Mouse (Mus musculus) retina, postnatal 1 day (tissue): ENCODE results near the gene Trio.
"Not testable (repeated sequence)": the region's sequence is repeated elsewhere in the genome, so short reads cannot be mapped to it uniquely, and the experiment has no call there.

ENCODE experiments used
- DNase-seq: peaks from one replicate; pipeline ENCODE4 v3.0.0-alpha.2; 2012

Gene Trio

DNA sequence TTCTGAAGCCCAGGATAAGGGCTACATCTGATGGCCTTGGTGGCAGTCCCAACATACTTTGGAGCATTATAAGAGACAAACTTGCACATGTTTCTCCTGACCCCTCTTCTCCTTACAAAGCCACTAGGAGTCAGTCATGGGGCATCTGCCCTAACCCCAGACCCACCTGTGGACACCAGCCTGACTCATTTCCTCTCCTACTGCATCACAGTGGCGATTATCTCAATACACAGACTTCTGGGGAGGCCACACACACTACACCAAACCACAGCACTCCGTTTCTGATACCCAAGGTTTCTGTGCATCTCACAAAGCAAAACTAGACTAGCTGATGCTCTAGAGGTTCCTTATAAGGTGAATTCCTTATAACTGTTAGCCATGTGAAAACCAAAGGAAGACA is 153.4 kb downstream of the Trio start:
- no peak for DNase-seq

DNA sequence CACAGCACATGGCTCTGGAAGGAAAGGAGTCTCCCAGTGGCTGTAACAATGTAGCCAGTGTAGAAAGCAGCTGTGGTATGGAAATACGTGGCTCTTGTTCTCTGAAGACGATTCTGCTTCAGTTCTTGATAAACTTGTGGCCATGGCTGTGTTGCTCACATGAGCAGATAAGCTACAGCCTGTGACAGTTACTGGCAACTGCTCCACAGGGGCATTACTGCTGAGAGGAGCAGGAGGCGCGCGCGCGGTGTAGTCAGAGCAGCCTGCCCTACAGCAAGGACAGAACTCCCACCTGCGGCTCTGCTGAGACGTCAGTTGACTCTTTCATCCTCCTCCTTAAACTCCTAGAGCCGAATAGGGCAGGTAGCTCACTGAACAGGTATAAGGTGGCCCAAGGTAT is 153.9 kb downstream of the Trio start:
- DNase-seq = no peak

DNA sequence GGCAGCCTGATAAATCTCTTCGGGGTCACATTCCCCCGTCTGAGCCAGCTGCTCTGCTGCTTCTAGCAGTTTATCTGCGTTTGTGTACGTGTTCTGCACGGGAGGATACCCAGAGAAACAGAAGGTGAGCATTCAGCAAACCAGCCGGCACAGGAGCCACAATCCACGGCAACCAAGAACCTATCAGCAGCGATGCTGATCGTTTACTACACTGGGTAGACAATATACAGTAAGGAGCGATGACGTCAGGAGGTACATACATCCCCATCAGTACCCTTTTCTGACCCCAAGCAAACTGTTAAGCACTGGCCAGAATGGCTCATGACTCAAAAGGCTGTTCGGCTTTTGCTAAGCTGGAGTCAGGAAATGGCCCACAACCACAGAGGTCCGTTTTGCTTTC is 154.4 kb downstream of the Trio start:
- DNase-seq = no peak

DNA sequence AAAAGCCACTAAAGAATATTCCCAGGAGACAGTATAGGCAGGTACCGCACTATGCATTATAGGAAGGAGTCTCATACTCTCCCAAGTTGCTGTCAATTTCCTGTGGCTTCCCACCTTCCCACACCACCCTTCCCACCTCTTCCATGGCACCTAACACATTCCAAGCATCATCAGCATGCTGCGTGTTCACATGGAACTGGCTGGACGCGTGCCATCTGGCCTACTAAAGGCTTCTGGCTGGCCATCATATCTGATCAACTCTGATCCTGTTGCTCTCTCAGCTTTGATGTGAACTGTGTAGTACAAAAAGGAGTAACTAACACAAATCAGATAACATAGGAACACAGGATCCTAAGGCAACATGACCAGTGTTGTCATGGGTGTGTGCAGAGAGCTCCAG is 156.6 kb downstream of the Trio start:
- no peak for DNase-seq

DNA sequence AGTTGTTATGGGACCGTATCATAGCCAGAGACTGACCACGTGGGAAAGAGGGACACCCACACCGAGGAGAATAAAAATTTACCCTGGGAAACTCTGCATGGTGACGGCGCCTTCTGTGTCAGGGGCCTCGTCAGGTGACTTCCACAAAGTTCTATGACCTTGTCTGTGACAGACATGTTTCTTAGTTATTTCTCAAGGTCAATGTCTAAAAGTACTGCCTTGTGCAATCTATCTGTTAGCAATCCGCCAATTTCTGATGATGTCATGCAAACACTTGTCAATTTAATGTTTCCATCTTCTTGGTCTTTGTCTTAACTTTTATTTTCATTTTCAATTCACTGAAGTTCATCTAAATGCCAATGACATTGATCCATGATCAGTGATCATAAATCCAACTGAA is 157.8 kb downstream of the Trio start:
- no peak for DNase-seq

DNA sequence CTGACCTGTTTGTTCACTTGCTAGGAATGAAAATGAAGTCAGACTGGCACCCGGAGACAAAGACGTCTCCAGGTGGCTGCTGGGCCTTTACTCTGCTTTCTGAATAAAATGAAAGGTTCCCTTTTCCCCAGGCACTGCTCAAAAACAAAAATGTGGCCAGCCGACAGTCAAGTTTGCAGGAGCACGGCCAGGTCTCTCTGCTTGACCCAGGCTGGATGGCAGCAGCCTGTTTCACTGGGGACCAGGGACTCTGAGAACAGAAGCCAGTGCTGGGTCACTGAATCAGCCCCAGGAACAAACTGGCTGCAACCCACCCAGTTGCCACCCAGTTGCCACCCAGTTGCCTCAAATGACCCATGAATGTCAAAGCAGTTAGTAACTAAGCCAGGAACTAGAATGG is 159.2 kb downstream of the Trio start:
- DNase-seq = no peak

DNA sequence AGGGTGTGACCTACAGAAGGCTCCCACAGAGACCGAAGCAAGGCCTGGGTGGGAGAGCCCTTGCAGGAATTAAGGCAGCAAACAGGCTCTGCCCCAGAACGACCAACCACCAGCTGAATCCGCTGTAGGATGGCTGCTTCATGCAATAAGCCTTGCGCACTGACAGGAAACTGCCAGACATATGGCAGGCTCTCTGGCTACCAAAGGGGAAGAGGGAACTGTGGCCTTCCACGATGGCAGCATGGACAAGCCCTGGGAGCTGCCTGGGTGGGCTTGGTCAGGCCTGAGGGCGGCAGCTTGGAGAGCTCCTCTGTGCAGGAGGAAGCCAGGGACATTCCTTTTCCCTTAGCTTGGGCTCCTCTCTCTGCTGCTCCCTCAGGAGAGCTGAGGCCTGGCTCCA is 159.6 kb downstream of the Trio start:
- no peak for DNase-seq

DNA sequence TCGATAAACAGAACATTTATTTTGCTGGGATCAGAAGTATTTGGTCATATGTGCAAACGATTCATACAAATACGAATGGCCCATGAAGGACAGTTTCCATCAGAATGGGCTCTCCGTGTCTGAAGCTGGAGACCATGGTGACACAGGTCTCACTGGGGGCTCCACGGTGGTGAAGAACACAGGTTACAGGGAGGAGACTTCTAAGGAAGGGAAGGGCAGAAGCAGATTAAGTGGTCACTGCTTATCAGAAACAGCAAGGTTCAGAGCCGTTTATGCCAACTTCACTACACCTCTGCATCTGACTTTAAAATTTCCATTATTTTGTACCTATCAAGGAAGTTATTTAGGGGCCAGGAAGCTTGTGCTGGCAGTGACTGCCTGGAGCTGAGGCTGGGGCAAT is 161.3 kb downstream of the Trio start:
- DNase-seq = no peak

DNA sequence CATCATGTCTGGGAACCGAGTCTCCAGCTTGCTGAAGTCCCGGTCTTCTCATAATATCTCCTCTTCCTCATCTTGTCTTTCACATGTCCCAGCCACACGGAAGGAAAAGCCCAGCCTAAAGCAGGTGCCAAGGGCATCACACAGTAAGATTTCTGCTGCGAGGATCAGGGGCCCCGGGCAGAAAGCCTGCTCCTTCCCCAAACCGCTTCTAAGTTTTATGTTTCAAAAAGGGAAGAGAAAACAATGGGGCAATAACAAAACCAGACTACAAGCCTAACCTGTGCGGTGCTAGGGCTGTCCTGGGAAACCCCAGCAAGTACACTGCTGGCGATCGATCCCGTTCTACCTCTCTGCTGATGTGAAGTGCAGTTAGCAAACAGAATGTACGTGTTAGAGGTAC is 162.7 kb downstream of the Trio start:
- no peak for DNase-seq

DNA sequence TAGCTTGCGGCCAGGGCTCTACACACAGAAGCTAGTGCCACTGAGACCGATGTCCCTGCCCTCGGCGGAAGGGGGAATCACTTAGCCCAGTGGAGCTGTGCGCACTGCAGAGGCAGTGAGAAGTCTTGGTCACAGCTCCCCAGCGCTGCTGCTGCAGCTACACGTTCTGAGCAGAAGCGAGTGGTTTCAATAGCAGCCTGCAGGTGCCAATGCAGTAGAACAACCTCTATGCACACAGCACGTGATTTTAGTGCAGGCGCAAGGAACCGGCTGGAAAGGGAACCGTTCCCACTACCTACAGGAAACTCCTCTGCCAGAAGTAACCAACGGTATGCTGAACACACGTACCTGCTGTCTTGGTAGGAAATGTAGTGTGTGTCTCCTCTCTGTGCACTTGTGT is 165.2 kb downstream of the Trio start:
- no peak for DNase-seq

DNA sequence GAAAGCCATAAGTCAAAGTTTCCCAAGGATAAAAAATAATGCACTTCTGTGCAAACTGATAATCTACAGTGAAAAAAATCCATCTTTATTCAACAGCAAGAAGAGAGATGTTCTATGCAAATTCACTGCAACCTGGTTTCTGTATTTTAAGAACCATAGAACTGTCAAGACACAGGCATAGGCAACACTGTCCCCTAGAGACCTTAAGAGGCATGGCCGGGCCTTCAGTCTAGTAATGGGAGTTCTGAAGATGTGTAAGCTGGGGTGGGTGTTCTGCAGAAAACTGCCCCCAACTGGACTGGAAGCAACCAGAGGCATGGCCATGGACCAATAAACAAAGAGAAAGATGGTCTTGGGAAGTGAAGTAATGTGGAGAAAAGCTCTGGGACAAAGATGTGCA is 166.1 kb downstream of the Trio start:
- DNase-seq = no peak

DNA sequence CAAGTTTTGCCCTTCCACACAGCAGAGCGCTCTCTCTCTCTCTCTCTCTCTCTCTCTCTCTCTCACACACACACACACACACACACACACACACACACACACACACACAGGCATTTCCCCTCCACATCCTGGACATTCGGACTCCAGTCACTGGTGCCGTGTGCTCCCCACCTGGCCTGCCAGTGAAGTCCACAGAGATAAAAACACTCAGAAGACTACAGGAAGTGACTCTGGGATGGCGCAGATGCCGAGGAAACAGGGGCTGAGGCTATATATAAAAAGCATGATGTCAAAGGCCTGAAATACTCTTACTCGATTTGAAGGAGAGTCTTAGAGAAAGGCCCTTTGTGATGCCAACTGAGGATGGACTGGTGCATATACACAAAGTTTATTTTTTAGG is 166.5 kb downstream of the Trio start:
- no peak for DNase-seq

DNA sequence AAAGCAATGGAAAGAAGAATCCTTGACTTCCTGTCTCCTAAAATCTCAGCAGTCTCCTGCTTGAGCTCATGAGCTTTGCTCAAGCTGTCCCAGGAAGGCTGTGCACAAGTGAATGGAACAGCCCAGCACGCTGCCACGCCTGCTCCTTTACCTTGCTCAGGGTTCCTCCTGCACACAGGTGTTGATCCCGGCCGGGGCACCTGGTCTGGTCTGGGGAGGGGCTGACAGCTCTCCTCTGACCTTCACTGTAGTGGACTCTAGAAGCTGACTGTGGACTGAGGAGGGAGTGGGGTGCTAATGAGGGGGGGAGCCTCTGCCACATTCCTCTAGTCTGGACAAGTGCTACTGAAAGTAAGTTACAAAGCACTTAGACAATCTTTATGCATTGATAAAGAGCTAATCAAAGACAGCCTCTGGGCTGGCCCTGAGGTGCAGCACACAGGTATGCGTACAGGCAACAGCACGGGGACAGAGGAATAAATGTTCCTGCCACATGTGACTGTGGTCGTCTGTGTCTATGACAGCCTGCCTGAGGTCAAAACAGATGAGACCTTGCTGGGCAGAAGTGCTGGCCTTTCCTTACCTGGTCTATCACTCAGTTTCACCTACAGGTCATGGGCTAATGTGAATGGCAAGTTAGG is 167.3 kb downstream of the Trio start:
- DNase-seq = no peak

DNA sequence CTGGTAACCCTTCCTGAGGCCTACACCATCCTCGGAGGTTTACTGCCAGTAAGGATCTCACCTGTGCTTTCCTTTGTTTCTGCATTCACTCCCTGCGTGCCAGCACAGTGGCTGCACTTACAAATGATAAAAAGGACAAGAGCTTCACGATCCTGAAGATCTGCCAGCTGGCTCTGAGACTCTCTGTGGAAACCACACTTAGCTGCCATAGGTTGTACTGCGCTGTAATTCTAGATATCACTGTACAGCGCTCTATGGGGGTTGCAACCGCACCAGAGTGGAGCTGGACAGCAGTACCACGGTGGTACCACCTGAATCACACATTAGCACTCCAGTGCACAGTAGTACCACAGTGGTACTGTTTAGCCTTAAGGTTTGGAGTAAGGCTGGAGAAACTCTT is 168.4 kb downstream of the Trio start:
- DNase-seq = no peak

DNA sequence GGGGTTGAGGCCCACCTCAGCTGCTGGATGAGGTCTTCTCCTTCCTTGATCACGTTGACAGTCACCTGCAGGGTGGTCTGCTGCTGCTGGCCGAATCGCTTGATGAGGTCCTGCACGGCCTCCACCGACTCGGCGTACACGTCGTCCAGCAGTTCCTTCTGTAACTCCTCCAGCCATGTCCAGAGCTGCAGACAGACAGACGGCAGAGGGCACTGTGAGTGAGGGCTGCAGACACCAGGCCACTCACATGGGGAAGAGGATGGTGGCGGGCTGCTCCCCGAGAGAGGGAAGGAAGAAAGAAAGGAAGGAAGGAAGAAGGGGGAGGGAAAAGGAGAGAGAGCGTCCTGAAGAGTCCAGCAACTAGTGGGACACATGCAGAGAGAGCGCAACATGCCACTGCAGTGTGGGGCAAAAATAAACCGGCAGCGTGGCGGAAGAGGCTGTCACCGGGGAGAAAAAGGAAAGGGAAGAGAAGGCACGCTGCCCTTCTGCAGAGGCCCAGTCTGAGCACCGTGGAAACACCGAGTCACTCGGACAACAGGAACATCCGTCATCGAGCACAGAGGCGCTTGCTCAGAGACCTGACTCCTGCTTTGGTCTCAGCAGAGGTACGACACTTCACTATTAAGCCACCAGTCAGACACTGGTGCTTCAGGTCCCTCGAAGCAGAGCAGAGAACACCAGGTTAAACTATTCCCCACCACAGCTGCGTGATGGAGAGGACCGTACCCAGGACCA is 169.4 kb downstream of the Trio start:
- no peak for DNase-seq

DNA sequence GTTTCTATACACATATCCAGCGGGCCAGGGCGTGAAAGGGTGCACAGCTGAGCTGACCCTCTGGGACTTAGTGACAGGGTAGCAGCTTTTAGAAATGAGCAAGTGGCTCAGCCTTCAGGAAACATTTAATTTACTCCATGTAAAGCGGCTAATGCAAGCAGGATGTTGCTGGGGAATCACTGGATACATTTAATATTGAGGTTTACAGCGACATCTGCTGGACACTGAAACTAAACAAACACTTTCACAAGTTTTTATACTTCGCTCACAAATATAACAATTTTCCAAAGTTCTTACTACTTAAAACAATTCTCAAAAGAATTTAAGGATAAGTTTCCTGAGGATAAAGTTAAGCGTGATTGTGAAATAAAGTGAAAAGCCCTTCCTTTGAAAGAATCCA is 174.3 kb downstream of the Trio start:
- DNase-seq = peak; percentile 30

DNA sequence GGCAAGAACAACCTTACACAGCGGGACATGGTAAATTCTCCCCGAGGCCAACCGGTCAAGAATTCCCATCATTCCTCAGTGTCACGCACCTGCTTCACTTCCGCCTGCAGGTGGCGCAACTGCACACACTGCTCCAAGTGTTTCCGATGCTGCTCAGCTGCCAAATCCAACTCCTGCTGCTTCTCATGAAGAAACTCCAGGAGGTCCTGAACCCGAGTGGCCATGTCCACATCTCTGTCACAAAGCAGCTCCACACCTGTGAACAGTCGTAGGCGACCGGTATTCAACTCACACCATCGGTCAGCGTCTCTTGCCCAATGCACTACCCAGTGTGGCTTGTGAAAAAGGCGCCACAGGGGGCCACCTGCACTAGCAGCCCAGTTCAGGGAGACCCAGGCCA is 174.7 kb downstream of the Trio start:
- peak; percentile 67 for DNase-seq

DNA sequence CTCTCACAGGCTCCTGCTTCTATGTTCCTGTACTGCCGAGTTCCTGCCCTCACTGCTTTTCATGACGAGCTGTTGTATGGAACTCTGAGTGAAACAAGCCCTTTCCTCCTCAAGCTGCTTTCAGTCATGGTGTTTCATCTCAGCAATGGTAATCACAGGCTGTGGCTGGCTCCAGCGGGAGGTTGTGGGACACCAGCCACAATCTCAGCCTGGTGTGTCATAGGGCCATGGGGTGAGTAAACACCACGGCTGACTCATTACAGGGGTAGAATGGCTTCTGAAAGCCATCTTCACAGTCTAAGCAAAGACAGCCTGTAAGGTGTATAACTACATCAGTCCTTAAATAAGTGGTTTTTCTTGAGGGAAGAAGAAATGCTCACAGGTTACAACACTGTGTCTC is 175.7 kb downstream of the Trio start:
- DNase-seq = no peak

DNA sequence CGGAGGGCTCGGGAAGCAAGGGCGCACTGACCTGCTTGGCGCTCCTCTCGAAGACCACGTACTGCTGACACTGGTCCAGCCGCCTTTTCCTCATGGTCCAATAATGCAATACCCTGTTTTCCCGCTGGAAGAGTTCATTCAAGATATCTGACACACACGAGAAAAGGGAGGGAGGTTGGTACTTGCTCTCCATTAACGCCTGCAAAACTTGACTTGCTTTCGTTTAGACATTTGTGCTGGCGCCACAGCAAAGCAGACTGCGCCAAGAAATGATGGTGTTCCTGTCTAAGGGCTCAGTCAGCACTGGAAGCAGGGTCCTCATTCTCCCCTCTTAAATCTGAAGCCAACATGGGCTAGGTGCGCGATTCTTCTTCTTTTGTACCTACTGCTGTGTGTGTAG is 184.0 kb downstream of the Trio start:
- DNase-seq = no peak

DNA sequence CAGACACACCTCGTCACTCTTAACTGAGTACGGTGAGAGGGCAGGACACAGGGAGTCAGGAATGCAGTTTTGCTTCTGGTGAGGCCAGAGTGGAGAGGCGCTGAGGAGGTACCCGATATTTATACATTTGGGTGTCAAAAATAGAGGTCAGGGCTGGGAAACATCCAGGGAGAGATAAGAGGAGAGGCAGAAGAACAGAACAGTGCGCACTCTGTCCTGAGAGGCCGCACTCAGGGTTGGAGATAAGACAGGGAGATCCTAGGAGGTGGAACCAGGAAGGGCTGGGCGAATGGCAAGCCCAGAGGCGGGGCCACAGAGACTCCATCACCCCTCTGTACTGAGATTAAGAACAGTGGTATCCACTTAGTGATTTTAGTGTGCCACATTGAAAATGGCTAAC is 185.1 kb downstream of the Trio start:
- no peak for DNase-seq

DNA sequence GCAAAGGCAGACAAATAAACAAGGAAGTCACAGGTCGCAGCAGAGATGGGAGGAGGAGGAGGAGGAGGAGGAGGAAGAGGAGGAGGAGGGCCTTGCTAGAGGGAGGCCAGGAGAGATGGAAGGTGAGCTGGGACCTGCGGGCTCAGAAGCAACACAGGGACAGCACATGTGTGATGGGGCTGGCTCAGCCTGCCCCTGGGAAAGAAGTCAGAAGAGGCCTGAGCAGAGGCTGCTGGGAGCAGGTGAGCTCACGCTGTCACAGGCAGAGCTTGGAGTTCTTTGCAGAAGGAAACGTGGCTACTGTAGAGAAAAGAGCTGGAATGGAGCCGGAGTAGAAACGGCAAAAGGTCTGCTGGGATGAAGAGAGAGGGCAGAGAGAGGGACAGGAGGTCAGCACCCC is 185.5 kb downstream of the Trio start:
- DNase-seq = no peak

DNA sequence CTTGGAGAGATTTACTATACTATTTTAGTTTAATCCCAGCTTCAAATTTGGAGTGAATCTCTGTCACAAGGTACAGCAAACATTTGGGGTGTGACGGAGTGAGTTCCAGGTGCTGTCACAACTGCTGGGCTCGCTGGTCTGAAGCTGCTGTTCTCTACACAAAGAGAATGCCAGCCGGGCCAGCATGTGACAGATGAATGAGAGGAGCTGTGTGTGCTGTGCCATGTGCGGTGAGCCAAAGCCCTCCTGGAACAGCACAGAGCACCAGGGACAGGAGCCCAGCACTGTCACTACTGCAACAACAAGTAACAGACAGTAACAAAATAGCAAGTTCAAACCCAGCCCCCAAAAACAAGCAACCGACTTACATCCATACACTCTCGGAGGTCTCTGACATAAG is 194.0 kb downstream of the Trio start:
- DNase-seq = no peak

DNA sequence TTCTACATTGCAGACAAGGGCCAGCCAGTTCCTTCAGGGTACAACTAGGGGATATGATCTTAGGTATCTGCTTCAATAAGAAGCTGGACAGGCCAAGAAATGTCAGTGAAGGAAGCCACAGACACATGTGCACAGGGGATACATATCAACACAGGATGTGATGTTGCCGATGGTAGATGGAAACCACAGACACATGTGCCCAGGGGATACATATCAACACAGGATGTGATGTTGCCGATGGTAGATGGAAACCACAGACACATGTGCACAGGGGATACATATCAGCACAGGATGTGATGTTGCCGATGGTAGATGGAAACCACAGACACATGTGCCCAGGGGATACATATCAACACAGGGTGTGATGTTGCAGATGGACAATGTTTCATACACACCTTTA is 197.8 kb downstream of the Trio start:
- DNase-seq = not testable (repeated sequence)

DNA sequence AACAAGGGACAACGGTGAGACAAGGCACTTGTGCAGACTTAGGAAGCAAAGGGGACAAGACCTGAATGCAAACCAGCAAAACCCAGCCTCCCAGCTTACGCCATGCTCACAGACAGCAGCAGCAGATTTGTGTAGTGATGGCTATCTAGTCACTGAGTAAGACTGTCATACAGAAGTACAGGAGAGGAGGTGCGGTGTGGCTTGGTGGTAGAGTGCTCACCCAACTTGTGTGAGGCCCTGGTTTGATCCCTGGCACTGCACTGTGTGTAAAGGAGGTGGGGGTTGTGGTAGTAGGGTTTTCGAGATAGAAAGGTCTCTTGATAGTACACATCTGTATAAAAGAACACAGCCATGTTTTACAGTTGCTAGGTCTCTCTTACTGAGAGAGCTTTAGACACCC is 198.8 kb downstream of the Trio start:
- no peak for DNase-seq

DNA sequence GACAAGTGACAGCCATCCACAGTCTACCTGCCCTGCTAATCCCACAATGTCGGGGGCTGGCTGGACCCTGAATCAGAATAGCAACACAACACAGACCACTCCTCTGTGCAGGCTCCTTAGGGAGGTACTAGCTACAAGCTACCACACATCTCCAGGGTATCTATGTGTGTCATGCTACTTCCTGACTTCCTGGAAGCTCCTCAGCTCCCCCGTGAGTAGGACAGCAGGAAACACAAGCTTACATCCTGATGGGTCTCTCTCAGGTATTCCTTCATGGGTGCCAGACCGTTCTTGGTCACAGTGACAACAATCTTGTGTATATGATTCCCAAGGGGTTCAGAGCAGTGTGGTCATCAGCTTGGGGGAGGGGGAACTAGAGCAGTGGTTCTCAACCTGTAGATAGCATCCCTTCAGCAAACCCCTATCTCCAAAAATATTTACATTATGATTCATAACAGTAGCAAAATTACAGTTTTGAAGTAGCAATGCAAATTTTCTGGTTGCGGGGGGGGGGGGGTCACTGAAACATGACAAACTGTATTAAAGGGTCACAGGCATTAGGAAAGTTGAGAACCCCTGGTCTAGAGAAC is 199.5 kb downstream of the Trio start:
- DNase-seq = no peak
